Mouse (Mus musculus) CH12.LX (cell line): ENCODE data around the gene Pold3. TPM values are rescaled to one million over a fixed set of nuclear protein-coding genes. Genes with fewer than 3 reads are reported as not detected.
A peak's percentile ranks its signal among the peaks of the same experiment; 100 is the strongest.

Experiments used
- DNase-seq: peaks from one replicate; pipeline ENCODE4 v3.0.0-alpha.2; 2013; ENCODE audit errors: extremely low read depth
- H3K27ac ChIP-seq: 2 replicates; pipeline ENCODE4 v1.5.1; 2012; ENCODE audit warnings: low read depth, mild to moderate bottlenecking, control low read depth, moderate library complexity; ENCODE audit not compliant: insufficient read depth
- H3K27me3 ChIP-seq: replicated peaks from 2 replicates; pipeline ENCODE3; 2012; ENCODE audit warnings: inconsistent platforms
- H3K36me3 ChIP-seq, 2 experiments: replicated peaks in 1 of 2; 2 replicates each; pipeline versions ENCODE3 to v1.6.1; 2012; ENCODE audit warnings: inconsistent platforms in 1 of 2, low read length in 1 of 2, mild to moderate bottlenecking in 1 of 2, mixed read lengths in 1 of 2, moderate library complexity in 1 of 2; ENCODE audit not compliant: control insufficient read depth in 1 of 2, insufficient read depth in 1 of 2
- H3K4me1 ChIP-seq, 2 experiments: 2 replicates each; pipeline ENCODE4 v1.6.1; 2012; ENCODE audit warnings: inconsistent platforms in 1 of 2, moderate library complexity in 1 of 2; ENCODE audit not compliant: insufficient read depth in 2 of 2, control insufficient read depth in 1 of 2
- H3K4me2 ChIP-seq: 2 replicates; pipeline ENCODE4 v1.6.1; 2012; ENCODE audit warnings: low read depth, mild to moderate bottlenecking, control low read depth; ENCODE audit not compliant: poor library complexity, insufficient read depth, severe bottlenecking
- H3K4me3 ChIP-seq, 3 experiments: fragments of 150-350 bp in 1 of 3; sonication (generic) in 1 of 3; replicated peaks in 1 of 3; 2 replicates each; pipeline versions ENCODE3 to v1.5.1; 2011 to 2012; ENCODE audit warnings: low read depth in 2 of 3, low read length in 2 of 3, mild to moderate bottlenecking in 2 of 3, moderate library complexity in 2 of 3, control low read depth in 1 of 3, improper control_type of control experiment in 1 of 3, inconsistent platforms in 1 of 3, mixed read lengths in 1 of 3; ENCODE audit not compliant: poor library complexity in 1 of 3
- H3K79me2 ChIP-seq: replicated peaks from 2 replicates; pipeline ENCODE4 v1.6.1; 2012; ENCODE audit warnings: mild to moderate bottlenecking, moderate library complexity; ENCODE audit not compliant: control insufficient read depth, poor library complexity, insufficient read depth, severe bottlenecking; ENCODE audit errors: extremely low read depth
- H3K9ac ChIP-seq: 2 replicates; pipeline ENCODE4 v1.6.1; 2012; ENCODE audit warnings: low read depth, mild to moderate bottlenecking, control low read depth, moderate library complexity; ENCODE audit not compliant: insufficient read depth
- H3K9me3 ChIP-seq: replicated peaks from 2 replicates; pipeline ENCODE3; 2012; ENCODE audit warnings: low read length, inconsistent platforms, mixed read lengths
- BHLHE40 ChIP-seq: IDR thresholded peaks from 2 replicates; pipeline ENCODE4 v1.6.1; 2011; ENCODE audit warnings: mild to moderate bottlenecking, low read depth, low read length, improper control_type of control experiment
- CHD1 ChIP-seq: IDR thresholded peaks from 2 replicates; pipeline ENCODE4 v1.6.1; 2012; ENCODE audit warnings: low read depth, low read length, improper control_type of control experiment, inconsistent platforms
- CHD2 ChIP-seq: IDR thresholded peaks from 2 replicates; pipeline ENCODE4 v1.6.1; 2011; ENCODE audit warnings: low read length, improper control_type of control experiment
- CTCF ChIP-seq, 2 experiments: IDR thresholded peaks in 1 of 2; conservative IDR thresholded peaks in 1 of 2; 2 replicates each; pipeline ENCODE4 v1.5.1; 2011 to 2012; ENCODE audit warnings: low read depth in 2 of 2, low read length in 2 of 2, improper control_type of control experiment in 1 of 2, inconsistent platforms in 1 of 2, mild to moderate bottlenecking in 1 of 2, moderate library complexity in 1 of 2
- E2F4 ChIP-seq: IDR thresholded peaks from 2 replicates; pipeline ENCODE4 v1.6.1; 2011; ENCODE audit warnings: low read depth, low read length, improper control_type of control experiment; ENCODE audit not compliant: insufficient replicate concordance
- ELF1 ChIP-seq: IDR thresholded peaks from 2 replicates; pipeline ENCODE4 v1.6.1; 2014; ENCODE audit warnings: low read depth, mild to moderate bottlenecking, inconsistent platforms, low read length, improper control_type of control experiment
- EP300 ChIP-seq: IDR thresholded peaks from 2 replicates; pipeline ENCODE4 v1.6.1; 2011; ENCODE audit warnings: low read length, improper control_type of control experiment
- ETS1 ChIP-seq: conservative IDR thresholded peaks from 2 replicates; pipeline ENCODE4 v1.6.1; 2012; ENCODE audit warnings: low read depth, mild to moderate bottlenecking, inconsistent platforms, low read length, improper control_type of control experiment, moderate library complexity
- GABPA ChIP-seq: IDR thresholded peaks from 2 replicates; pipeline ENCODE4 v1.6.1; 2012; ENCODE audit warnings: low read depth, low read length, improper control_type of control experiment, inconsistent platforms; ENCODE audit not compliant: insufficient replicate concordance
- HCFC1 ChIP-seq: IDR thresholded peaks from 2 replicates; pipeline ENCODE4 v1.6.1; 2012; ENCODE audit warnings: low read depth, mild to moderate bottlenecking, inconsistent platforms, low read length, improper control_type of control experiment
- IRF4 ChIP-seq: IDR thresholded peaks from 2 replicates; pipeline ENCODE4 v1.6.1; 2014; ENCODE audit warnings: low read depth, mild to moderate bottlenecking, inconsistent platforms, low read length, improper control_type of control experiment
- JUN ChIP-seq: IDR thresholded peaks from 2 replicates; pipeline ENCODE4 v1.6.1; 2011; ENCODE audit warnings: low read depth, mild to moderate bottlenecking, low read length, improper control_type of control experiment, moderate library complexity; ENCODE audit not compliant: insufficient read depth
- JUND ChIP-seq: conservative IDR thresholded peaks from 2 replicates; pipeline ENCODE4 v1.6.1; 2011; ENCODE audit warnings: low read depth, low read length, improper control_type of control experiment
- KAT2A ChIP-seq: IDR thresholded peaks from 2 replicates; pipeline ENCODE4 v1.6.1; 2012; ENCODE audit warnings: low read length, improper control_type of control experiment, inconsistent platforms; ENCODE audit not compliant: insufficient replicate concordance
- MAFK ChIP-seq: IDR thresholded peaks from 2 replicates; pipeline ENCODE4 v1.6.1; 2011; ENCODE audit warnings: low read length, improper control_type of control experiment; ENCODE audit not compliant: insufficient replicate concordance
- MAX ChIP-seq: IDR thresholded peaks from 2 replicates; pipeline ENCODE4 v1.6.1; 2011; ENCODE audit warnings: low read length, improper control_type of control experiment
- MAZ ChIP-seq: IDR thresholded peaks from 2 replicates; pipeline ENCODE4 v1.6.1; 2012; ENCODE audit warnings: low read depth, mild to moderate bottlenecking, inconsistent platforms, low read length, improper control_type of control experiment, moderate library complexity
- MEF2A ChIP-seq: IDR thresholded peaks from 2 replicates; pipeline ENCODE4 v1.6.1; 2014; ENCODE audit warnings: low read depth, mild to moderate bottlenecking, inconsistent platforms, low read length, improper control_type of control experiment, borderline replicate concordance
- MXI1 ChIP-seq: IDR thresholded peaks from 2 replicates; pipeline ENCODE4 v1.6.1; 2011; ENCODE audit warnings: mild to moderate bottlenecking, low read depth, low read length, improper control_type of control experiment
- MYC ChIP-seq: IDR thresholded peaks from 2 replicates; pipeline ENCODE4 v1.6.1; 2011; ENCODE audit warnings: low read depth, mild to moderate bottlenecking, improper control_type of control experiment, low read length
- NELFE ChIP-seq: IDR thresholded peaks from 2 replicates; pipeline ENCODE4 v1.6.1; 2011; ENCODE audit warnings: low read depth, low read length, improper control_type of control experiment
- NRF1 ChIP-seq: IDR thresholded peaks from 2 replicates; pipeline ENCODE4 v1.6.1; 2014; ENCODE audit warnings: low read depth, mild to moderate bottlenecking, inconsistent platforms, low read length, improper control_type of control experiment, moderate library complexity
- PAX5 ChIP-seq: IDR thresholded peaks from 2 replicates; pipeline ENCODE4 v1.6.1; 2012; ENCODE audit warnings: low read length, inconsistent platforms, mixed read lengths
- POLR2A ChIP-seq: IDR thresholded peaks from 2 replicates; pipeline ENCODE4 v1.6.1; 2011; ENCODE audit warnings: low read depth, mild to moderate bottlenecking, improper control_type of control experiment, low read length
- POLR2AphosphoS2 ChIP-seq: IDR thresholded peaks from 2 replicates; pipeline ENCODE4 v1.6.1; 2011; ENCODE audit warnings: low read depth, low read length, improper control_type of control experiment
- RAD21 ChIP-seq: IDR thresholded peaks from 2 replicates; pipeline ENCODE4 v1.6.1; 2011; ENCODE audit warnings: low read depth, mild to moderate bottlenecking, low read length, improper control_type of control experiment, moderate library complexity
- RCOR1 ChIP-seq: conservative IDR thresholded peaks from 2 replicates; pipeline ENCODE4 v1.6.1; 2012; ENCODE audit warnings: low read depth, mild to moderate bottlenecking, inconsistent platforms, low read length, improper control_type of control experiment
- SIN3A ChIP-seq: IDR thresholded peaks from 2 replicates; pipeline ENCODE4 v1.6.1; 2012; ENCODE audit warnings: low read length, improper control_type of control experiment, inconsistent platforms
- SMC3 ChIP-seq: IDR thresholded peaks from 2 replicates; pipeline ENCODE4 v1.6.1; 2011; ENCODE audit warnings: low read depth, low read length, improper control_type of control experiment
- TBP ChIP-seq: conservative IDR thresholded peaks from 2 replicates; pipeline ENCODE4 v1.6.1; 2011; ENCODE audit warnings: low read depth, low read length, improper control_type of control experiment
- TCF12 ChIP-seq: IDR thresholded peaks from 2 replicates; pipeline ENCODE4 v1.6.1; 2014; ENCODE audit warnings: low read depth, mild to moderate bottlenecking, inconsistent platforms, low read length, improper control_type of control experiment
- UBTF ChIP-seq: IDR thresholded peaks from 2 replicates; pipeline ENCODE4 v1.6.1; 2012; ENCODE audit warnings: low read depth, mild to moderate bottlenecking, inconsistent platforms, low read length, improper control_type of control experiment, moderate library complexity
- USF1 ChIP-seq: IDR thresholded peaks from 2 replicates; pipeline ENCODE4 v1.6.1; 2014; ENCODE audit warnings: low read depth, mild to moderate bottlenecking, inconsistent platforms, low read length, improper control_type of control experiment
- USF2 ChIP-seq: conservative IDR thresholded peaks from 2 replicates; pipeline ENCODE4 v1.6.1; 2011; ENCODE audit warnings: low read depth, low read length, improper control_type of control experiment
- ZC3H11A ChIP-seq: IDR thresholded peaks from 2 replicates; pipeline ENCODE4 v1.6.1; 2012; ENCODE audit warnings: low read depth, mild to moderate bottlenecking, inconsistent platforms, low read length, improper control_type of control experiment
- ZKSCAN1 ChIP-seq: IDR thresholded peaks from 2 replicates; pipeline ENCODE4 v1.6.1; 2012; ENCODE audit warnings: low read depth, inconsistent platforms, low read length, improper control_type of control experiment, borderline replicate concordance
- ZMIZ1 ChIP-seq: IDR thresholded peaks from 2 replicates; pipeline ENCODE4 v1.6.1; 2012; ENCODE audit warnings: low read depth, mild to moderate bottlenecking, inconsistent platforms, low read length, improper control_type of control experiment
- ZNF384 ChIP-seq: IDR thresholded peaks from 2 replicates; pipeline ENCODE4 v1.6.1; 2012; ENCODE audit warnings: low read depth, low read length, improper control_type of control experiment, inconsistent platforms
- dilution Hi-C: fragments of 300-500 bp; cut with MboI; formaldehyde crosslinking; loops from 2 replicates; pipeline ENCODE4 v1.14.3; 2020; ENCODE audit warnings: low sequenced_read_pairs; ENCODE audit not compliant: extremely low pct_unique_long_range_greater_than_20kb, extremely low pct_ligation_motif_present
- in situ Hi-C: fragments of 300-500 bp; cut with MboI; formaldehyde crosslinking; loops from 3 replicates; pipeline ENCODE4 v1.14.3; 2019; ENCODE audit warnings: low sequenced_read_pairs, low pct_ligation_motif_present, low pct_unique_long_range_greater_than_20kb, mixed read lengths
- polyA plus RNA-seq: library from polyadenylated mRNA; unstranded; fragments of >175 nt; gene quantifications from 2 replicates; pipeline ENCODE4 v1.2.1, GENCODE M21; 2012; ENCODE audit warnings: low read depth; ENCODE audit not compliant: insufficient read length
- total RNA-seq, 2 experiments: library from RNA; depleted of rRNA; stranded (reverse); fragments of 300-350 nt in 1 of 2; fragments of >200 nt in 1 of 2; gene quantifications; 2 replicates each; pipeline ENCODE4 v1.2.3; 2012 to 2014

The Pold3 gene
- total RNA-seq (2012; rRNA removed) = 59.5 and 61.0 TPM in 2 replicates
- total RNA-seq (2014; rRNA removed) = 88.0 and 94.3 TPM in 2 replicates
- polyA plus RNA-seq = 120 and 121 TPM in 2 replicates

GRCm38 (mm10) chr7:100121376-100121789 is at the start of gene Pold3:
Gene Pold3 (minus strand): TSS chr7:100121565.
- peak in 1 of 2 experiments; percentile 23; a peak in 1 of 4 replicates for TF ChIP-seq CTCF (conservative IDR thresholded peaks at IDR 0.05 in 1 of 2, IDR thresholded peaks at IDR 0.05 in 1 of 2; ENCODE audit: low read depth in 2 of 2, low read length in 2 of 2)
- no peak for TF ChIP-seq GABPA
- TF ChIP-seq ZC3H11A = no peak
- TF ChIP-seq SIN3A = peak; percentile 100
- TF ChIP-seq IRF4 = peak; percentile 80
- peak; percentile 58; the same call in 1 of the 2 replicates for TF ChIP-seq POLR2AphosphoS2
- no peak for TF ChIP-seq USF2
- peak; percentile 87; the same call in 1 of the 2 replicates for TF ChIP-seq MEF2A
- peak; percentile 88 for TF ChIP-seq BHLHE40
- TF ChIP-seq MXI1 = peak; percentile 97
- TF ChIP-seq MAX = peak; percentile 89; the same call in 1 of the 2 replicates
- TF ChIP-seq CHD2 = peak; percentile 93
- 0 out of 2 replicates have a peak, but pooled peaks have one; percentile 44 for TF ChIP-seq NELFE
- TF ChIP-seq RCOR1 = no peak
- TF ChIP-seq MAFK = 0 out of 2 replicates have a peak, but pooled peaks have one; percentile 46
- TF ChIP-seq TBP = peak; percentile 58; the same call in 1 of the 2 replicates
- TF ChIP-seq POLR2A = peak; percentile 73
- TF ChIP-seq TCF12 = peak; percentile 82
- no peak for TF ChIP-seq UBTF
- no peak for TF ChIP-seq USF1
- TF ChIP-seq KAT2A = peak; percentile 97
- TF ChIP-seq JUND = no peak
- peak; percentile 99 for TF ChIP-seq E2F4
- no peak for TF ChIP-seq ZKSCAN1
- 0 out of 2 replicates have a peak, but pooled peaks have one; percentile 26 for TF ChIP-seq EP300
- peak; percentile 92 for TF ChIP-seq HCFC1
- TF ChIP-seq PAX5 = no peak
- TF ChIP-seq ZMIZ1 = no peak; the same call in 1 of the 2 replicates
- no peak for TF ChIP-seq CHD1
- no peak for TF ChIP-seq RAD21
- 0 out of 2 replicates have a peak, but pooled peaks have one; percentile 19 for TF ChIP-seq ZNF384
- no peak for TF ChIP-seq SMC3
- peak; percentile 79 for TF ChIP-seq MYC
- peak; percentile 46; the same call in 1 of the 2 replicates for TF ChIP-seq NRF1
- TF ChIP-seq ELF1 = peak; percentile 93
- TF ChIP-seq MAZ = peak; percentile 86
- TF ChIP-seq ETS1 = peak; percentile 77
- TF ChIP-seq JUN = 0 out of 2 replicates have a peak, but pooled peaks have one; percentile 33
- Histone ChIP-seq H3K9ac (peak within 1 kb of the TSS; percentile 99), H3K4me2 (peak within 1 kb of the TSS; percentile 90), H3K4me1 (peaks cover 11 to 73% of the 10 kb centered on the region in 2 experiments; a peak in 3 of 4 replicates), H3K9me3 (peaks cover 8% of the 10 kb centered on the region), H3K36me3 (peaks cover 13 to 32% of the 10 kb centered on the region in 2 experiments), H3K79me2 (peaks cover 30% of the 10 kb centered on the region), H3K27me3 (no peaks in the 10 kb centered on the region), H3K27ac (peak within 1 kb of the TSS; percentile 92), H3K4me3 (peak within 1 kb of the TSS; percentile 85 to 88 (median 87))
- in situ Hi-C loops = no loop called here
- peak; percentile 99 for DNase-seq
- dilution Hi-C loops = no loop called here
